Mouse (Mus musculus) frontal cortex, adult 2 months (tissue): ENCODE measurements around the gene Hba-x. TPM values are rescaled to one million over a fixed set of nuclear protein-coding genes. Genes with fewer than 3 reads are reported as not detected.
A peak's percentile ranks its signal among the peaks of the same experiment; 100 is the strongest.

Source experiments
- DNase-seq, 2 experiments: peaks; one replicate each; pipeline ENCODE4 v3.0.0; 2022; ENCODE audit warnings: low spot score in 1 of 2; ENCODE audit errors: extremely low spot score in 1 of 2
- polyA plus RNA-seq: library from polyadenylated mRNA; depleted of rRNA; stranded (reverse); fragments of >200 nt; gene quantifications from 2 replicates; pipeline ENCODE4 v1.2.3, GENCODE M21; 2012; rRNA removed

Gene Hba-x
- polyA plus RNA-seq, 1 experiment, result 5.3 TPM

DNA sequence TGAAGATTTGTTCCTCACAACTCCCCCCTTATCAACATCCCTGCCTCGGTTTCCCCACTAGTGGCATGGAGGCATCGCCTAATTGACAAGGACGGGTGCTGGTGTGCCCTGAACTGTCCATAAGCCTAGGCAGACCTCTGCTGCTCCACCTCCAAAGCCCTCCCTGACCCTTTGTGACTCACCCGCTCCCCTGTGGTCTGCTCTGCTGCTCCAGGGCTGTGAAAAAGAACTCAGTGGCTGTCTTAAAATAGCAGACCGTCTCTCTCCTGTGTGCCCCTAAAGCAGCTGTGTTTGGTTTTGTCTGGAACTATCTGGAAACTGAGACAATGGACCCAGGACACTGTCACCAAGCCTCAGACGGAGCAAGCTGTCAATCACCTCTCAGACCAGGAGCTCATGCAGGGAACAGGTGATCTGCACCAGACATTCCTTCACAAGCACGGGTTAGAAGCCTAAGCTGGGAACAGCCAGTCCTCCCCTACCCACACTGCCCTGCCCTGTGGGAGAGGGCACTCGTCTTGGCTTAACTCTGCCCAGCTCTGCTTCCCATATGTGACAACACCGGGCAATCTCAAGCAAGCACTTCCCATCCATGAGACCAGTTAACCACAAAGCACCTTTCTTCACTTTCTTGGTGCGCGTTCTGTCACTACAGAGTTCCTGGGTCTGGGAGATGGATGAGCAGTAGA, 44.5 kb downstream of the Hba-x start:
- DNase-seq, result no peak

DNA sequence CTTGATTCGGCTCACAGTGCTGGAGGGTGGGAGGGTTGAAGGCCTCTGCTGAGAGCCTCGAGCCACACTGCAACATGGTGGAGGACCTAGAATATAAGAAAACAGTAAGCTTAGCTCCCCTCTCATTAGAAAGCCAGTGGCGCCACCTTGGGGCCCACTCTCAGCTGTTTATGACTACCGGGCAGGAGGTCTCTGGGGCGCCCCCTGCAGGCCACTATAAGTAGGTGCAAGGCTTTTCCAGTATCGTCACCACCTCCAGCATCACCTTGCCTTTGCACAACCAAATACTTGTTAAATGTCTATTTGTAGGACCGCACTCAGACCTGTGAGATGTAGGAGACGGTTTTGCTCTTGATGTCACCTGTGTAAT, 45.0 kb downstream of the Hba-x start:
- DNase-seq, result peak in 1 of 2 experiments; percentile 77

DNA sequence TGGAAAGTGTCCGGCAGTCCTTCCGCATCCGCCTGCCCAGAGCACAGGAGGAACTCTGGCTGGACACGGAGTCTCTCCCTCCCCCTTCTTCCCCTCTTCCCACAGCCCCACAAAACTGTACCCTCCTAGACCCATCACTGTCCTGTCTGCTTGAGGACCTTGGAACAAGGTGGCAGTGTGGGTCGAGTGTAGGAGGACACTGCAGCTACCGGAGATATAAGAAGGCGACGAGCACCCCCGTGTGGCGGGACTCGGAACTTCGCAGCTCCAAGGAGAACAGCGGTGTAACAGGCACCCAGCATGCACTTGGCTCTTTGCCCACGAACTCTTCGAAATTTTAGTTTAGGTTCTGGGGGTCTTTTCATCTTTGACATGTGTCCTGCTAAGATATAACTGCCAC, 48.4 kb downstream of the Hba-x start:
- DNase-seq, result peak; percentile 67 to 95

Other genes starting within 250 kb of the Hba-x start
- gene Il9r, start 76.1 kb upstream of the Hba-x start, polyA plus RNA-seq, result not detected in 2 replicates
- 47.4 and 54.0 TPM in 2 replicates for gene Snrnp25, start 71.0 kb upstream of the Hba-x start, polyA plus RNA-seq
- 23.6 and 26.7 TPM in 2 replicates for gene Rhbdf1, start 54.1 kb upstream of the Hba-x start, polyA plus RNA-seq
- gene Mpg, start 49.9 kb upstream of the Hba-x start, polyA plus RNA-seq, result 13.8 and 17.0 TPM in 2 replicates
- 75.7 and 85.2 TPM in 2 replicates for gene Nprl3, start 8.7 kb upstream of the Hba-x start, polyA plus RNA-seq
- gene Hba-a1, start 7.1 kb downstream of the Hba-x start, polyA plus RNA-seq, result 138 and 217 TPM in 2 replicates
- 0.50 and 0.71 TPM in 2 replicates for gene Hbq1b, start 10.6 kb downstream of the Hba-x start, polyA plus RNA-seq
- 443 and 591 TPM in 2 replicates for gene Hba-a2, start 20.1 kb downstream of the Hba-x start, polyA plus RNA-seq
- 1.3 and 1.8 TPM in 2 replicates for gene Hbq1a, start 23.7 kb downstream of the Hba-x start, polyA plus RNA-seq
- 11.8 and 12.5 TPM in 2 replicates for gene Sh3pxd2b, start 71.4 kb downstream of the Hba-x start, polyA plus RNA-seq
- gene Ubtd2, start 179.0 kb downstream of the Hba-x start, polyA plus RNA-seq, result 24.0 and 25.4 TPM in 2 replicates